Mouse (Mus musculus): ENCODE data around the gene Gm21834.

DNA sequence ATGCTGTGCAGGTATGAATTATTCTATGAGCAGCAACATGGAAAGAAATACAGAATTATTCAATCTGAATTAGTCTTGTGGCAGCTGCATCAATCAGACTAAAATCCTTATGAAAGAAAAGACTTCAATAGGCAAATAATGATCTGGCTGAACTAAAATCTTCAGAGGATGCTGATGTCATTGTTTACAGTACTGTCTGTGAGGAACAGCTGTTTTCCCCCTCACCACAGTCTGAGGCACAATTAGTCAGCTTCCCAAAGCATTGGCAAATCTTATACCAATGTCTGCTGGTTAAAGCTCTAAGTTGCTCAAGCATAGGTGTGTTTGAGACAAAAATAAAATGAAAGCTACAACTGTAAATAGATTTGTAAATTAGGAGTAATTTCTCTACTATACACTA, 25.3 kb upstream of the Gm21834 start:
- TF ChIP-seq CTCF (IDR thresholded peaks at IDR 0.05; ENCODE audit: borderline replicate concordance, extremely low read depth, insufficient read depth, insufficient read length) (no peak), POLR2A (IDR thresholded peaks at IDR 0.05; ENCODE audit: borderline replicate concordance, extremely low read depth, insufficient read depth, insufficient read length, poor library complexity, severe bottlenecking) (no peak)
